Mouse (Mus musculus): ENCODE results near the gene S1pr5.
"Not testable (repeated sequence)": the region's sequence is repeated elsewhere in the genome, so short reads cannot be mapped to it uniquely, and the experiment has no call there.

Gene S1pr5

DNA sequence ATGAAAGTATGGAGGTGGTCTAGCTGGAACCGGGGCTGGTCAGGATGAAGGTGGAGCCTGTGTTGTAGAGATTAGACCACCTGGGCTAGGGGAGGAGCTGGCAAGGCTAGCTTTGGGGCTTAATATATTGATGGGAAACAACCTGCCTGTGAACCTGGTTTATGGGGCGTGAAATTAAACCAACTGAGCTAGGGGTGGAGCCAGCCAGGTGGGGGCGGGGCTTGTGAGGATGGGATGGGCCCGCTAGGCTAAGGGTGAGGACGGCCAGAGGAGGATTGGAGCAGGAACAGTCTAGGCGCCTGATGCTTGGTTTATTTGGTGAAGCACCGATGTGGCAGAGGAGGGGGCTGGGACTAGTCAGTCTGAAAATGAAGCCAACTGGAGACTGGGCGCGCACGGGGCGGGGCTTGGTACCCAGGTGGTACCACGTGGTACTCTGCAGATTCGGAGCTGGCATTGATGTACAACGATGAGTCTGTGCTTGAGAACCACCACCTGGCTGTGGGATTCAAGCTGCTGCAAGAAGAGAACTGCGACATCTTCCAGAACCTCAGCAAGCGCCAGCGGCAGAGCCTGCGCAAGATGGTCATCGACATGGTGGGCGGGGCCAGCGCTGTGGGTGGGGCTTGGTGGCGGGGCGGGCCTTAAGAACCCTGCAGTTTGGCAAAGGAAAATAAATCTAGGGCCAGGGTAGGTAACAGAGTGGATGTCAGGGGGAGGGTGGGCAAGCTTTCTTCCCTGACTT lies 43.5 kb downstream of the S1pr5 start:
- no peak for DNase-seq (ENCODE audit: low spot score)

- no peak for DNase-seq (ENCODE audit: low spot score)
Measured at GRCm38 (mm10) chr9:21204156-21204527, 44.1 kb downstream of the S1pr5 start.

DNA sequence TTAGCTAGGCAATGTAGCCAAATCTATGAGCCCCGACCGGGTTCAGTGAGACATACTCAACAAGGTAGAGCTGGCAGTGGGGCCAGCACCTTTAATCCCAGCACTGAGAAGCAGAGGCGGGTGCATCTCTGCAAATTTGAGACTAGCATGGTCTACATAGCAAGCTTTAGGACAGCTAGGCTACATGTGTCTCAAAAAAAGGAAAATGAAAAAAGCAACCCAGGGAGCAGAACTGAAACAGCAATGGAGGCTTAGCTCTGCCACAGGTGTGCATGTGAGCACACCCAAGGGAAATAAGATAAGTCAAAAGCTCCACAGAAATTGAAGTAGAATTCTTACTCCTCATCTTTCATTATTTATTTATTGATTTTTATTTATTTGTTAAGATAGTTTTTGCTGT lies 49.3 kb downstream of the S1pr5 start:
- no peak for DNase-seq (ENCODE audit: low spot score)

DNA sequence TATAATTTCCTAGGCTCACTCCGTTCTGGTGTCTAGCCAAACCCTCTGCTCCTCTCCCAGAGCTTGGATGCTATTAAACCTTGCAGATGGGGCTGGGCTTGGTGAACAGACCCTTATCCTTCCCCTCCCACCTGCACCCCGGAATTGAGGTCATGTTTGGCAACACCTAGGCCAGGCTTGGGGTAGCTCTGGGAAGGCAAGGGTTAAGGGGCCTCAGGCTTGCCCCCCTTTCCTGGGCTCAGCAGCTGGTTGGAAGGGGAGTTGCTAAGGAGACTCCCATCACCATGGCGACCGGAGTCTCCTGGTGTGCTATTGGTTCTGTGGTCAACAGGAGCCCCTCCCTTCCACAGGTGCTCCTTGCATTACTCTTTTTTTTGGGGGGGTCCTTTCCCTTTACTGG lies 50.3 kb downstream of the S1pr5 start:
- DNase-seq (ENCODE audit: low spot score), result no peak

DNA sequence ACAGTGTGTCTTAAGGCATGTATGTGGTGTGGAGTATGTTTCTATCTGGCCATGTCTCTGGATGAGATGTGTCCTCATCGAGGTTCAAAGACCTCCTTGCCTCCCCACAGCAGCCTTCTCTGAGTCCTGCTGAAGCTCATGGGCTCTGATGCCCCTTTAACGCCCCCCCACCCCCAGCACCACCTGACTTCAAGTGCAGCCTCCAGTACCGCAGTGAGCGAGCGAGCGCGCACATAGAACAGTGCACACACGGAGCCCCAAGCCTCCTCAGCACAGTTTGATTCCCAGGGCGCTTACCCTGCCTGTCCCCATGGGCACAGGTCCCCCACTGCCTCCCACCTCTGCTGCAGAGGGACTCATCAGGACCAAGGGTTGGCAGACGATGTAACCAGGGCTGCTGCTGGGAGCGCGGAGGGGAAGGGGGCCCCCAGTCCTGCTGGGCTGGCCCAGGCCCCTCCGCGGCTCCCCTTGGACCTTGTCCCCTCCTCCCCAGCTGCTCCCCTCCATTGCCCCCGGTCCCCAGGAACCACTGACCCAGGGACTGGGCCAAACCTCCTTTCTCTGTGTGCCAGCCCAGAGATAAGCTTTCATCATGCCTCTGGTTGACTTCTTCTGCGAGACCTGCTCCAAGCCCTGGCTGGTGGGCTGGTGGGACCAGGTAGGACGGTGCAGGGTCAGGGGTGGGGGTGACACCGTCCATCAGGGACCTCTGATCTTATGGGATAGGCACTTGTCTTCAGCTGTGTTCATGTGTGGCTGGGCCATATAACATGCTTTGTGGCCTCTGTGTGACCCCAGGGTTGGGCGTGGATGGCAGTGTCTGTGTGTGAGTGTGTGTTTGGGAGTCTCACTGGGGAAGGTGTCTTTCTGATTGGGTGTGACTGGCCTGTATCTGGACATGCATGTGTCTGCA lies 51.5 kb downstream of the S1pr5 start:
- no peak for DNase-seq (ENCODE audit: low spot score)

GRCm38 (mm10) chr9:21195736-21196505 lies 52.3 kb downstream of the S1pr5 start:
- not testable (repeated sequence) for DNase-seq (ENCODE audit: low spot score)

GRCm38 (mm10) chr9:21194787-21195493 lies 53.3 kb downstream of the S1pr5 start:
- DNase-seq (ENCODE audit: low spot score), result no peak

DNA sequence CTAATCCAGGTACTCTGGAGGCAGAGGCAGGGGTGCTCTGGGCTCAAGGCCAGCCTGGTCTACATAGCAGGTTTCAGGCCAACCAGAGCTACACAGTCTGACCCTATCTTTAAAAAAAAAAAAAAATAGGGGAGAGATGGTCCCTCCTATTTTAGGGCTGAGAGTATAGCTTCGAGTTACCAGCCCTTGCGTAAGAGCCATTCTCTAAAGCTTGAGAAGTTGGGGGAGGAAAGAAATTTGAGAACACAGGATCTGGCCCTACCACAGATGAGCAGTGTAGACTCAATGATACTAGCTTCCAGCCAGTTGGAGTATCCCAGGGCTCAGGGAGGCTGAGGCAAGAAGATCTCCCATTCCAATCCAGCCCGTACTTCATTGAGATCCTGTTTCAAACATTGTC lies 54.5 kb downstream of the S1pr5 start:
- no peak for DNase-seq (ENCODE audit: low spot score)

Data from lung, postnatal 25 days (tissue).